Mouse (Mus musculus) cerebellum, adult (tissue): ENCODE data around the gene Nt5c1a.
"Not testable (repeated sequence)": the region's sequence is repeated elsewhere in the genome, so short reads cannot be mapped to it uniquely, and the experiment has no call there.

Experiments used
- ATAC-seq: cut with Nextera tagmentation; 2 replicates; pipeline ENCODE4 v1.9.2; 2017; ENCODE audit warnings: mild to moderate bottlenecking, moderate library complexity, mixed read lengths; ENCODE audit not compliant: insufficient number of reproducible peaks, low FRiP score, low TSS enrichment

Gene Nt5c1a

DNA sequence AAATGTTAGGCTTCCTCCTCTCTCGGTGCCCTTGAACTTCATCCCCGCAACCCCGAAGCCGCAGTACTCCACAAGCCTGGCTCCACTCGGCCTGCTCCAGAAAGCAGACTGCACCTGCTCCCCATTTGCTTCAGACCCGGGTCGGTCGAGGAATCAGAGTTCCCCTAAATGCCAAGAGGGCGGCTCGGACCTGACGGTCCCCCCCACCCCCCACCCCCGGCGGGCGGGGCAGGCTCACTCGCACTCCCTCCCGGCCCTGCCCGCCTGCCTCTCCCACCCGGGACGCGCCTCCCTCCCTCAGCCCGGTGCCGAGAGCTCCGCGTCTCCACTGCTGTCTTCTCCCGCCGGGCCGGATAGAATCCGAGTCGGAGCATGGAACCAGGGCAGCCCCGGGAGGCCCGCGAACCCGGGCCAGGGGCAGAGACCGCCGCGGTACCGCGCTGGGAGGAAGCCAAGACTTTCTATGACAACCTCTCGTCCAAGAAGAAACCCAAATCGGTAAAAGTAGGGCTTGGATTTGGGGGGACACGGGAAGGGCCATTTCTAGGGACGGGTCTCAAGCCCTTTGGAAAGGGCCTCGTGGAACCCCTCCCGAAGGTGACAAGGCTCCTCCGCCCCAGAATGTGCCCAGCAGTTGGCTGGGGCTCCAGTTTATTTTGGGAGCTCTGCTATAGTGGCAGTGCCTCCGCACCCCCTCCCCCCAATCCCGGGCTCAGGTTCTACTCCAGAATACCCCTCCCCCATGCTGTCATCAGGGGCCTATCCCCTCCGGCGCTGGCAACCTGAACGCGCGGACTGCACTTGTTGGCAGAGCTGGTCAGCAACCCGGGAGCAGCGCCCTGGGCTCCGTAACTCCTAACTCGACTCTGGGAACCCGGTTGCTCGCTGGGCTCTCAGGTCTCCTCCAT lies at the start of gene Nt5c1a:
Gene Nt5c1a (plus strand): TSS at position 319 of the 908 bp plus-strand sequence.
- ATAC-seq: peak; percentile 65

DNA sequence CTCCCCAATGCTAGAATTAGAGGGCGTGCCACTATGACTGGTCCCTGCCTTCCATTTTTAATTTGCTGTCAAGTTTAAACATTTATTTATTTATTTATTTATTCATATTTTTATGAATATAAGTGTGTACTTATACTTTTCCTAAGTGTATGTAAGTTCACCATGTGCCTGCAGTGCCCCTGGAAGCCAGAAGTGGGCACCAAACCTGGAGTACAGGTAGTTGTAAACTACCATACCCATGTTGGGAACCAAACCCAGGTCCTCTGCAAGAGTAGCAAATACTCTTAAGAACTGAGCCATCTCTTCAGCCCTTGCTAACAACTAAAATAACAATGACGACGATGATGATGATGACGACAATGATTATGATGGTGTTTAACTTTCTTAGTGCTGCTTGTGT lies 49.3 kb upstream of the Nt5c1a start:
- ATAC-seq: no peak

GRCm38 (mm10) chr4:123152976-123153375 lies 48.3 kb upstream of the Nt5c1a start:
- no peak for ATAC-seq

DNA sequence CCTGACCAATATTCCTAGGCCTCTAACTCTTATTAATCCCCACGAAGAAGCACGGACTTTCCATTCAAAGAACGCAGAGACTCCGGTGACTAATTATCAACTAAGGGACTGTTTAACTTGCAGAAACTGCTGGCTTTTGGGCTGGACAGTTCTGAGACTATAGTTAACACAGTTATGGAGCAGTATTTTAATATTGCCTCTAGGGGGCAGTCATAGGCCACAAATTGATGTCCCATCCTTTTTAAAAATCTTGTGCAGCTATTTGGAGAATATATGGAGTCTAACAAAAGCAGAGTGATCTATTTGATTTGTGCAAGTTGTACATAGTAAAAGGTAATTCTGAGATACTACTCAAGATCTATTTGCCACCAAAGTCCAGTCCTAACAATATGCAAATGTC lies 46.3 kb upstream of the Nt5c1a start:
- peak; percentile 31; the same call in 1 of the 2 replicates for ATAC-seq

- no peak for ATAC-seq
Measured at GRCm38 (mm10) chr4:123155427-123155826, 45.9 kb upstream of the Nt5c1a start.

DNA sequence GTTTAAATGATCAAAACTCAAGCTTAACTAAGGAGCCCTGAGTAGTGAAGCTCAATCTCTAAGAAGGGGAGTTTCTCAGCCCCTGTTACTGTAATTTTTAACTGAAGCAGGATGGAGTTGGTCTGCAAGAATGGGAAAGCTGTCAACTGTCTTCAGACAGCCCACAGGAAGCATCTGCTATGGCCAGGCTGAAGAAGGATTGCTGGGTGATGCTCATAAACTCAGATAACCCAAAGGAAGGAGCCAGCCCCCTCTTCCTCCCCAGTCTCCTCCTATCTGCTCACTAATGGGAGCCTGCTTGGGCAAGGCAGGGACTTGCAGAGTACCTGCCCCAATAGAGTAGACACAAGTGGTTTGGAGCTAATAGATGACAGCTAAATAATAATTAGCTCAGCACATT lies 45.5 kb upstream of the Nt5c1a start:
- ATAC-seq: no peak

- ATAC-seq: no peak
Measured at GRCm38 (mm10) chr4:123160571-123160970, 40.7 kb upstream of the Nt5c1a start.

DNA sequence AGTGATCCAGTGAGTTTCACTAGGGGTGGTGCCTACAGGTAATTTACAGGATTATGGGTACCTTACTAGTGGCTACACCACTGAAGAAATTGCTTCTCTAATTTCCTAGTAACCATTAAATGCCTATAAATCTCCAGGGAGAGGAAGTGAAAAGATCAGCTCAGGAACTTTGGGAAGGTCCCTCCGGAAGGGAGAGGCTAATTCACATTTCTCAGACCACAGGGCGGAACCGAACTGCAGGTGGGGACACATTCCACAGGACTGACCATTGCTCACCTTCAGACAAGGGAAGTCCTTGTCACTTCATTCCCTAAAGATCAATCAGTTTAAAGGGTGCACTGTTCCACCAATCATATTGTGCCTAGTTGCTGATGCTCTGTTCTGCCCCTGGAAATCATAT lies 40.1 kb upstream of the Nt5c1a start:
- ATAC-seq: not testable (repeated sequence)

DNA sequence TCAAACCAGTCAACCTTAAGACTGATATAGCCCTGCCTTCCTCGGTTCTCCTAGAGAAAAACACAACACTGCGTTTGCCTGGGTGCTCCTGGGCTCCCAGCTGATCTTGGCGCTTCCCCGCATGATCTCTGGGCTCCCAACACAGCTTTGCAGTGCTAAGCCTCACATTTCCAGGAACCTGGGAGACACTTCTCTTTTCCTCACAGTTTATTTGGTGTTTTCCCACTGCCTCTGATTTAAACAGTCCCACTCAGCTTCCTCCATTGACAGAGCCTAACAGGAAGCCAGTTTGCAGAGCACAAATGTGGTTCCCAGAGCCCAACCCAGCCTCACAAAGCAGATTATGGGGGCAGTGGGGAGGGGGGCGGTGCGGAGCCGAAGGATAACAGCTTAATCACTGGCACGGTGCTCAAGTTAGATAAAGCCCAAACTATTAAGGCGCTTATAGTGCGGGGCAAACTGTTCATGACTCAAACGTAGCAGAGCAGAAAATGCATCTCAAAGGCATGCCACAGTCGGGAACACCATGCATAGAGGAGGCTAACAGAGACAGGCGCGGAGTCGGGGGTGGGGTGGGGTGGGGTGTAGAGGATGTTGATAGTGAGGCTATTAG lies 38.9 kb upstream of the Nt5c1a start:
- ATAC-seq: no peak

- ATAC-seq: no peak
Measured at GRCm38 (mm10) chr4:123164157-123164556, 37.1 kb upstream of the Nt5c1a start.

- ATAC-seq: no peak
Measured at GRCm38 (mm10) chr4:123171811-123172210, 29.5 kb upstream of the Nt5c1a start.

- ATAC-seq: peak; percentile 13
Measured at GRCm38 (mm10) chr4:123182328-123183238, 18.7 kb upstream of the Nt5c1a start, which contains the start of gene Hpcal4. Hpcal4 (plus strand) TSS chr4:123183227.

DNA sequence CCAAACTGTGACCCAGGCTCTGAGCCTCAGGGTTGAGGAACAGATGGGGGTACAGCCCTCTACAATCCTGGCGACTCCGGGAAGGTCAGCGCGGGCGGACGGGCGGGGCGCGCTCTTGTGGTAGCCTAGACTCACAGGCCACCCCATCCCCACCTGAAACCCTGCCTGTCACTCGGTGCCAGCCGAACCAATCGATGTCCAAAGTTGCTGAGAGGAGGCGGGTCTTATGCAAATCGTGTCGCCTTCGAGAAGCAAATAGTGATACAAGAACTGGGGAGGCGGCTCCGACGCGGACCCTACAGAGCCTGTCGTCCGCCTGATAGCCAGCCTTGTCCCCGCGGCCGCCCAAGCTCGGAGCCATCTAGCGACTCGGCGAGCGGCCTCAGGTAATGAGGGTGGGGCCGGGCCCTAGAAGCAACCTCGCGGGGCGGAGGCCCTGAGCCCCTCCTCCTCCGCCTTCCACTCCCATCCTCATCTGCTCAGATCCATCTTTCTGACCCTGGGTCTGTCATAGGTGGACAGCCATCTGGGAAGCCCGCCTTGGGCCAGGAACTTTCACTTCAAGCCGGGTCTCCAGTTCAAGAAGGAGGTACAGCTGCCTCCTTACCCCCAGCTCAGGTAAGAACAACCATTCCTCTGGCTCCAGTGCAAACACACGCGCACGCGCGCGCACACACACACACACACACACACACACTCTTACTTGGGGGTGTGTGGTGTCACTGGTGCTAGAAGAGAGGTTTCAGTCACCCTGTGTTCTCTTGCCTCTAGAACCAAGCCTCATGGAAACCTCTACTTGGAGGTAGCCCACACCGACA lies 17.9 kb upstream of the Nt5c1a start:
- ATAC-seq: peak; percentile 92

GRCm38 (mm10) chr4:123184816-123185215 lies 16.5 kb upstream of the Nt5c1a start:
- ATAC-seq: no peak

DNA sequence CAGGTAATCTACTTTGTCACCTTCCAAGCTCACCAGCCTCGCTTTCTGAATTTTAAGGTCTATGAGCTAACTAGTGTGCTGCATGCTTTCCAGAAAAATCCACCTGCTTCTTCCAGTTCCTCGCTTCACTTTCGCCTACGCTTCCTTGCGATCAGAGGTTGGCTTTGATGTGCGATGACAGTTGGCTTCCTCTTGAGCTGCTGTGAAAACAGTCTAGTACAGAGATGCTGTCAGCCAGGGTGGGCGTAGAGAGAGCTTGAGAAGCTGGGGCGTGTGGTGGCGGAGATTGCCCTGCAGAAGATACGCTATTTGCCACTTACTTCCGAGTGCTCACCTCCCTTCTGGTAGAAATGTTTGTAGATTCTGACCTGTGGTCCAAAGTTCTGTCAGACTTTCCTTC lies 9.0 kb upstream of the Nt5c1a start:
- no peak for ATAC-seq

DNA sequence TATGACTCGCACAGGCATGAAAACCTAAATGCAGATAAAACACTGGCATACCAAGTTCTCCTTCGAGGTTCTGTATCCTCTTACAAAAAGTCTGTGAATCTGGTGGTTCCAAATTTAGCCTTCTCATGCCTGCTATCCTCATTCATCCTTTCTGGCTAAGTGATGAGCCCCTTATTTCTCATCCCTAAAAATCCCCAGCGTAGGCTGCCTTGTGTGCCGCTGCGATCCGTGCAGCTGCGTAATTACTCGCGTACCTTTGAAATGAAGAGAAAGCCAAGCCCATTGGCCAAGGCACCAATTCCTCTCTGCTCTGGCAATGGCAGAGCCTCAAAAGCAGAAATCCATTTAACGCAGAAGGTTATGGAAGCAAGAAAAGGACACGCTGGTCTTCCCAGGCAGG lies 7.5 kb upstream of the Nt5c1a start:
- no peak for ATAC-seq

DNA sequence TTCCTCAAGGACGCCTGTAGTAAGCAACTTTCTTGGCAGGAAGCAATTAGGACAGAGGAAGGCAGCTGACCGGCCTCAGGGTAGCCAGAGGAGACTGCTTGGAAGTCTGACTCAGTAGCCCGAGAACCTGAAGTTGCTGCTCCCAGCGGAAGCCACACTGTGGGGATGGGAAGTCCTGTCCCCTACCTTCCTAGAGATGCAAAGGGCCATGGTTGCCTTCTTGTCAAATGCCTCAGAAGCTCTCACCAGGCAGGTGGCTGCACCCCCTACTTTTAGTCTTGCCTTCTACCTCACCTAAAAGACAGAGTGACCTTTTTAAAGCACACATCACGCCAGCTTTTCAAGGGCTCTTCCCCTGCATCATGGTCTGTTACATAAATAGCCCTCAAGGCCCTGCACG lies 4.6 kb upstream of the Nt5c1a start:
- ATAC-seq: no peak

DNA sequence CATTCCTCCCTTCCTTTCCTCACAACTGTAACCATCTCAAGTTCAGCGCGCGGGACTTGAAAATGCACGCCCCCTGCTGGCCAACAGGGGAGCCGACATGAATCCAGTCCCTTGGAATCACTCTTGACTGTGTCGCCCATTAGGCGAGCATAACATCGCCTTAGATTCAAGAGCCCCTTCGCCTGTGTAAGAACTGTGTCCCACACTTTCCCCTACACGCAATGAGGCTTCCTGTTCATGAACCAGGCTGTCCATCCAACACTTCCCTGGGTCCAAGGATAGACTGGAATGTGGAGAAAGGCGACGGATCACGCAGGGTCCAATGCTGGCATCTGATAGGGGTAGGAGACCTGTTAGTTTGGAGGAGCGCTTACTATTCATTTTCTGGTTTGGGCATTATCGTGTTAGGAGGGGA lies 526 bp upstream of the Nt5c1a start:
- peak; percentile 64 for ATAC-seq

DNA sequence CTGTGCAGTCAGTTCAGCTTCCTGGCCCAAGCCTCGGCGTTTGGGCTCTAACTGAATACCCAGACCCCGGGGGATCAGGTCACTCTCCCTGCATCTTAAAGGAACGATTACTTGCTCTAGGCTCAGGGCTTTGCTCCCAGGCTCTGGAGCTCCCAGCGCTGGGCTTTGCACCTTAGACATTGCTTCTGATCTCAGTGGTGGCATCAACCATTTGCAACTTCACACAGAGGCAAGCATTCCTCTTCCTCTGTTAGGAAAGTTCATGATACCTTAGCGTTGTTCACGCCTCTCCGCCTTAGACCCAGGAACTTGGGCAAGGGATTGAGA lies 753 bp downstream of the Nt5c1a start:
- ATAC-seq: no peak; the same call in 1 of the 2 replicates

- ATAC-seq: no peak
Measured at GRCm38 (mm10) chr4:123207337-123207736, 6.0 kb downstream of the Nt5c1a start.
